Mouse (Mus musculus): ENCODE measurements at regions not wholly inside any gene's neighbourhood (a gene's known extent, or its start where the extent isn't known, plus 50 kb on each side); places are given as distances from the start of the nearest gene placed in this dataset.

DNA sequence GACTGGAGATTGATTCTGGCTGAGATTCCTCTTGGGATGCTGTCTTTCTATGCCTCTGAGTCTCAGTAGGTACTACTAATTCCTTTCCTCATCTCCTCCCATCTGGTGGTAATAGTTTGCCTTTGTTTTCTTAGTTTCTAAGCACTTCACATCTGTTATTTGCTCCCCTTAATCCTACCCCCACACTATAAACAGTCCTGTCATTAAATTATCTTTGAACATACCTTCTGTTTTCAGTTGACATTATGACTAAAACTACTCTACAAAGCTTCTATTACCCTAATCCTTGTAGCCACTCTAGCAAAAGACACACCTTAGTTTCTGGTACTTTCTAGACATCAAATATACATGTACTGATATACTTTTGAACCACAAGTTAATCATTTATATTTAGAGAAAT is 413.4 kb upstream of the Cblb start:
- no peak for TF ChIP-seq POLR2A (IDR thresholded peaks at IDR 0.05; ENCODE audit: borderline replicate concordance, extremely low read depth, insufficient read depth, insufficient read length)
- ATAC-seq (ENCODE audit: low FRiP score, low read depth), result no peak
- no peaks in the 10 kb centered on the region for H3K27me3 ChIP-seq (ENCODE audit: control insufficient read depth, insufficient read depth, low read length)
- no peak overlapping the region for H3K27ac ChIP-seq (replicated peaks; ENCODE audit: low read depth, low read length)
- DNase-seq (ENCODE audit: low spot score), result no peak
- H3K9me3 ChIP-seq (ENCODE audit: control insufficient read depth, low read length), result no peaks in the 10 kb centered on the region
- H3K4me3 ChIP-seq (replicated peaks; ENCODE audit: low read length), result no peak overlapping the region
- no peak overlapping the region for H3K9ac ChIP-seq (ENCODE audit: low read depth, low read length, severe bottlenecking)
- H3K4me2 ChIP-seq (replicated peaks; ENCODE audit: low read depth, low read length, severe bottlenecking), result no peak overlapping the region
- no peaks in the 10 kb centered on the region for H3K36me3 ChIP-seq (ENCODE audit: control insufficient read depth, insufficient read depth, low read length)
- H3K4me1 ChIP-seq (ENCODE audit: control insufficient read depth, insufficient read depth, low read length), result no peaks in the 10 kb centered on the region

- no peak for ATAC-seq (ENCODE audit: low FRiP score, low read depth)
- Histone ChIP-seq H3K36me3 (ENCODE audit: control insufficient read depth, insufficient read depth, low read length) (no peaks in the 10 kb centered on the region), H3K4me1 (ENCODE audit: control insufficient read depth, insufficient read depth, low read length) (no peaks in the 10 kb centered on the region), H3K27me3 (ENCODE audit: control insufficient read depth, insufficient read depth, low read length) (no peaks in the 10 kb centered on the region), H3K9ac (ENCODE audit: low read depth, low read length, severe bottlenecking) (no peak overlapping the region), H3K4me2 (replicated peaks; ENCODE audit: low read depth, low read length, severe bottlenecking) (no peak overlapping the region), H3K9me3 (ENCODE audit: control insufficient read depth, low read length) (no peaks in the 10 kb centered on the region), H3K4me3 (replicated peaks; ENCODE audit: low read length) (no peak overlapping the region), H3K27ac (replicated peaks; ENCODE audit: low read depth, low read length) (no peak overlapping the region)
- no peak for TF ChIP-seq POLR2A (IDR thresholded peaks at IDR 0.05; ENCODE audit: borderline replicate concordance, extremely low read depth, insufficient read depth, insufficient read length)
- DNase-seq (ENCODE audit: low spot score), result no peak
- 90% methylated on average over 1 of the region's 1 CpGs for WGBS
These were observed 384.4 kb upstream of the Cblb start for GRCm38 (mm10) chr16:51646646-51647045.

- WGBS, result 79% methylated on average over 5 of the region's 5 CpGs
- no peaks in the 10 kb centered on the region for H3K4me1 ChIP-seq (ENCODE audit: control insufficient read depth, insufficient read depth, low read length)
- H3K36me3 ChIP-seq (ENCODE audit: control insufficient read depth, insufficient read depth, low read length), result no peaks in the 10 kb centered on the region
- no peaks in the 10 kb centered on the region for H3K9me3 ChIP-seq (ENCODE audit: control insufficient read depth, low read length)
- TF ChIP-seq POLR2A (IDR thresholded peaks at IDR 0.05; ENCODE audit: borderline replicate concordance, extremely low read depth, insufficient read depth, insufficient read length), result no peak
- no peak overlapping the region for H3K4me3 ChIP-seq (replicated peaks; ENCODE audit: low read length)
- no peak overlapping the region for H3K27ac ChIP-seq (replicated peaks; ENCODE audit: low read depth, low read length)
- ATAC-seq (ENCODE audit: low FRiP score, low read depth) (no peak), DNase-seq (ENCODE audit: low spot score) (no peak)
- no peak overlapping the region for H3K4me2 ChIP-seq (replicated peaks; ENCODE audit: low read depth, low read length, severe bottlenecking)
- no peak overlapping the region for H3K9ac ChIP-seq (ENCODE audit: low read depth, low read length, severe bottlenecking)
- no peaks in the 10 kb centered on the region for H3K27me3 ChIP-seq (ENCODE audit: control insufficient read depth, insufficient read depth, low read length)
These were observed 380.9 kb upstream of the Cblb start for GRCm38 (mm10) chr16:51650100-51650499.

DNA sequence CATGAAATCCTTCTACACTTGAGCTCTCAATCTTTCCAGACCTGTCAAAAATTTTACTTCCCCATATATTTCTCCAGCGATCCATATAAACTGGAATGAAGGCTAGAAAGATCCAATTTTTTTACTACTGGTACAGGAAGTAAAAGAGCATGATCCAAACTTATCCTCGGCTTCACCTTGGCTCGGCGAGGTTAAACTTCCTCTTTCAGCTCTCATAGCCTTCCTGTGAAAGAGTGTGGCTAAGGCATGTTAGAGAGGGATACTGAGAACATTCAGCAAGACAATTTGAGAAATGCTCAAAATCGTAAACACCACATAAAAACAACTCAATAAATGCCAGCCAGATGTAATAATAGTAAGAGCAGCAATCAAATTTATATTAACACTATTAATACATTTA is 380.3 kb upstream of the Cblb start:
- DNase-seq (ENCODE audit: low spot score) (no peak), ATAC-seq (ENCODE audit: low FRiP score, low read depth) (no peak)
- Histone ChIP-seq H3K9ac (ENCODE audit: low read depth, low read length, severe bottlenecking) (no peak overlapping the region), H3K4me3 (replicated peaks; ENCODE audit: low read length) (no peak overlapping the region), H3K4me1 (ENCODE audit: control insufficient read depth, insufficient read depth, low read length) (no peaks in the 10 kb centered on the region), H3K36me3 (ENCODE audit: control insufficient read depth, insufficient read depth, low read length) (no peaks in the 10 kb centered on the region), H3K4me2 (replicated peaks; ENCODE audit: low read depth, low read length, severe bottlenecking) (no peak overlapping the region), H3K9me3 (ENCODE audit: control insufficient read depth, low read length) (no peaks in the 10 kb centered on the region), H3K27me3 (ENCODE audit: control insufficient read depth, insufficient read depth, low read length) (no peaks in the 10 kb centered on the region), H3K27ac (replicated peaks; ENCODE audit: low read depth, low read length) (no peak overlapping the region)
- 60% methylated on average over 5 of the region's 5 CpGs for WGBS
- TF ChIP-seq POLR2A (IDR thresholded peaks at IDR 0.05; ENCODE audit: borderline replicate concordance, extremely low read depth, insufficient read depth, insufficient read length), result no peak

- no peak for DNase-seq (ENCODE audit: low spot score)
- ATAC-seq (ENCODE audit: low FRiP score, low read depth), result no peak
- Histone ChIP-seq H3K9ac (ENCODE audit: low read depth, low read length, severe bottlenecking) (no peak overlapping the region), H3K27ac (replicated peaks; ENCODE audit: low read depth, low read length) (no peak overlapping the region), H3K4me1 (ENCODE audit: control insufficient read depth, insufficient read depth, low read length) (no peaks in the 10 kb centered on the region), H3K27me3 (ENCODE audit: control insufficient read depth, insufficient read depth, low read length) (no peaks in the 10 kb centered on the region), H3K9me3 (ENCODE audit: control insufficient read depth, low read length) (no peaks in the 10 kb centered on the region), H3K4me3 (replicated peaks; ENCODE audit: low read length) (no peak overlapping the region), H3K4me2 (replicated peaks; ENCODE audit: low read depth, low read length, severe bottlenecking) (no peak overlapping the region), H3K36me3 (ENCODE audit: control insufficient read depth, insufficient read depth, low read length) (no peaks in the 10 kb centered on the region)
- TF ChIP-seq POLR2A (IDR thresholded peaks at IDR 0.05; ENCODE audit: borderline replicate concordance, extremely low read depth, insufficient read depth, insufficient read length), result no peak
- 87% methylated on average over 1 of the region's 1 CpGs for WGBS
These were observed 369.3 kb upstream of the Cblb start for GRCm38 (mm10) chr16:51661693-51662092.

DNA sequence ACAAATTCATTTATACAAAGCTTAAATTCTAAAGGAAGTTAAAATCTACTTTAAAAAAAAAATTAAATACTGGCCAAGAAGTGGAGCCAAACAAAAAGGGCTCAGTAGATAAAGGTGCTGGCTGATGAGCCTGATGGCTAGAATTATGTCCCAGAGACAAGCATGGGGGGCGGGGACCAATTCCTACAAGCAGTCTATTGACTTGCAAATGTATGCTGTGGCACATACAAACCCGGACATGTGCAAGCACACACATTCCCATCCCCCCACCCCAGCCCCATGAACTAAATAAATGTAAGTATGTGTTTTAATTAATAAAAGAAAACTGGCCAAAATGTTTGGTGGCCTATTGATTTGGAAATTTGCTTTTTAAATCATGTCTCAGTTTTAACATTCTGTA is 366.7 kb upstream of the Cblb start:
- H3K4me1 ChIP-seq (ENCODE audit: control insufficient read depth, insufficient read depth, low read length), result no peaks in the 10 kb centered on the region
- no peak overlapping the region for H3K4me2 ChIP-seq (replicated peaks; ENCODE audit: low read depth, low read length, severe bottlenecking)
- no peak for TF ChIP-seq POLR2A (IDR thresholded peaks at IDR 0.05; ENCODE audit: borderline replicate concordance, extremely low read depth, insufficient read depth, insufficient read length)
- H3K27me3 ChIP-seq (ENCODE audit: control insufficient read depth, insufficient read depth, low read length), result no peaks in the 10 kb centered on the region
- DNase-seq (ENCODE audit: low spot score) (no peak), ATAC-seq (ENCODE audit: low FRiP score, low read depth) (no peak)
- H3K9me3 ChIP-seq (ENCODE audit: control insufficient read depth, low read length), result peaks cover 7% of the 10 kb centered on the region; the same call in 1 of the 2 replicates
- no peak overlapping the region for H3K4me3 ChIP-seq (replicated peaks; ENCODE audit: low read length)
- 65% methylated on average over 2 of the region's 2 CpGs for WGBS
- H3K36me3 ChIP-seq (ENCODE audit: control insufficient read depth, insufficient read depth, low read length), result no peaks in the 10 kb centered on the region
- no peak overlapping the region for H3K9ac ChIP-seq (ENCODE audit: low read depth, low read length, severe bottlenecking)
- H3K27ac ChIP-seq (replicated peaks; ENCODE audit: low read depth, low read length), result no peak overlapping the region
